Mouse (Mus musculus) lung, embryonic 16.5 days (tissue): ENCODE data around the gene Yipf3. TPM values are rescaled to one million over a fixed set of nuclear protein-coding genes. Genes with fewer than 3 reads are reported as not detected.
A peak's percentile ranks its signal among the peaks of the same experiment; 100 is the strongest.

Experiments used
- ATAC-seq: fragments of 200-750 bp; cut with Nextera tagmentation; 2 replicates; pipeline ENCODE4 v1.8.0; 2017; ENCODE audit warnings: low read depth, mild to moderate bottlenecking, moderate library complexity
- H3K27ac ChIP-seq: fragments of 300-500 bp; sonication (generic); 2 replicates; pipeline ENCODE4 v1.5.1; 2014; ENCODE audit warnings: mild to moderate bottlenecking, control low read depth, low read length
- H3K27me3 ChIP-seq: fragments of 300-500 bp; sonication (generic); 2 replicates; pipeline ENCODE4 v1.6.1; 2014; ENCODE audit warnings: low read depth, low read length, mixed read lengths; ENCODE audit not compliant: control insufficient read depth, insufficient read depth
- H3K36me3 ChIP-seq: fragments of 300-500 bp; sonication (generic); 2 replicates; pipeline ENCODE4 v1.6.1; 2014; ENCODE audit warnings: low read length; ENCODE audit not compliant: control insufficient read depth, insufficient read depth
- H3K4me1 ChIP-seq: fragments of 300-500 bp; sonication (generic); replicated peaks from 2 replicates; pipeline ENCODE4 v1.6.1; 2014; ENCODE audit warnings: low read length, mixed read lengths; ENCODE audit not compliant: control insufficient read depth, insufficient read depth
- H3K4me2 ChIP-seq: fragments of 300-500 bp; sonication (generic); 2 replicates; pipeline ENCODE4 v1.6.1; 2014; ENCODE audit warnings: low read depth, low read length, control low read depth
- H3K4me3 ChIP-seq: fragments of 300-500 bp; sonication (generic); 2 replicates; pipeline ENCODE4 v1.5.1; 2014; ENCODE audit warnings: mild to moderate bottlenecking, low read length, control low read depth
- H3K9ac ChIP-seq: fragments of 300-500 bp; sonication (generic); 2 replicates; pipeline ENCODE4 v1.6.1; 2014; ENCODE audit warnings: low read length, control low read depth
- H3K9me3 ChIP-seq: fragments of 300-500 bp; sonication (generic); 2 replicates; pipeline ENCODE4 v1.6.1; 2016; ENCODE audit warnings: low read length; ENCODE audit not compliant: control insufficient read depth
- WGBS: fragments of 180-500 bp; shearing (Covaris S2); extraction: QIAGEN DNeasy Blood & Tissue Kit; methylation state at CpG from one replicate; pipeline ENCODE4 v1.1.7; 2014; 5-methylcytosine and 5-hydroxymethylcytosine counted together
- polyA plus RNA-seq: library from polyadenylated mRNA; unstranded; fragments of >200 nt; fragmentation: Nextera tagmentation; extraction: Ambion mirVana; gene quantifications from 2 replicates; pipeline ENCODE4 v1.2.1, GENCODE M21; 2015

The Yipf3 gene
- polyA plus RNA-seq, 1 experiment from 2014 or later: 114 TPM

GRCm38 (mm10) chr17:46237079-46237478, 10.8 kb upstream of the Yipf3 start:
- no peak for ATAC-seq

GRCm38 (mm10) chr17:46237480-46237879, 10.4 kb upstream of the Yipf3 start:
- Histone ChIP-seq H3K36me3 (peaks cover 38% of the 10 kb centered on the region), H3K27me3 (no peaks in the 10 kb centered on the region), H3K27ac (no peak overlapping the region), H3K9me3 (no peaks in the 10 kb centered on the region), H3K4me2 (no peak overlapping the region), H3K4me3 (no peak overlapping the region), H3K9ac (no peak overlapping the region), H3K4me1 (peaks cover 3% of the 10 kb centered on the region; the same call in 1 of the 2 replicates)
- WGBS: 87% methylated on average over 5 of the region's 5 CpGs
- ATAC-seq: no peak

More at GRCm38 (mm10) chr17:46237079-46237478, 10.8 kb upstream of the Yipf3 start:
- no peak overlapping the region for H3K9ac ChIP-seq
- peaks cover 38% of the 10 kb centered on the region for H3K36me3 ChIP-seq
- no peak overlapping the region for H3K4me3 ChIP-seq
- no peaks in the 10 kb centered on the region for H3K9me3 ChIP-seq
- WGBS: 87% methylated on average over 6 of the region's 6 CpGs
- H3K27ac ChIP-seq: no peak overlapping the region
- H3K4me2 ChIP-seq: no peak overlapping the region
- H3K27me3 ChIP-seq: no peaks in the 10 kb centered on the region
- peaks cover 2% of the 10 kb centered on the region; the same call in 1 of the 2 replicates for H3K4me1 ChIP-seq

- H3K9me3 ChIP-seq: no peaks in the 10 kb centered on the region
- H3K4me3 ChIP-seq: no peak overlapping the region
- H3K36me3 ChIP-seq: peaks cover 38% of the 10 kb centered on the region
- H3K4me1 ChIP-seq: peaks cover 7% of the 10 kb centered on the region; the same call in 1 of the 2 replicates
- WGBS: 78% methylated on average over 15 of the region's 15 CpGs
- no peak overlapping the region for H3K27ac ChIP-seq
- no peaks in the 10 kb centered on the region for H3K27me3 ChIP-seq
- no peak overlapping the region for H3K4me2 ChIP-seq
- H3K9ac ChIP-seq: no peak overlapping the region
- ATAC-seq: no peak
Observed at GRCm38 (mm10) chr17:46239516-46240114, 8.3 kb upstream of the Yipf3 start.

GRCm38 (mm10) chr17:46241471-46241870, 6.4 kb upstream of the Yipf3 start:
- H3K27me3 ChIP-seq: no peaks in the 10 kb centered on the region
- peaks cover 7% of the 10 kb centered on the region; the same call in 1 of the 2 replicates for H3K4me1 ChIP-seq
- 55% methylated on average over 11 of the region's 11 CpGs for WGBS
- H3K9me3 ChIP-seq: no peaks in the 10 kb centered on the region
- no peak overlapping the region for H3K4me2 ChIP-seq
- no peak overlapping the region for H3K27ac ChIP-seq
- H3K4me3 ChIP-seq: no peak overlapping the region
- peaks cover 43% of the 10 kb centered on the region for H3K36me3 ChIP-seq
- 0 out of 2 replicates have a peak overlapping the region, but pooled peaks have one; percentile 8 for H3K9ac ChIP-seq
- peak; percentile 27; the same call in 1 of the 2 replicates for ATAC-seq

- H3K9ac ChIP-seq: no peak overlapping the region
- H3K4me2 ChIP-seq: no peak overlapping the region
- H3K36me3 ChIP-seq: peaks cover 36% of the 10 kb centered on the region
- no peak overlapping the region for H3K4me3 ChIP-seq
- H3K27ac ChIP-seq: peak overlapping the region; percentile 47; the same call in 1 of the 2 replicates
- H3K27me3 ChIP-seq: no peaks in the 10 kb centered on the region
- no peak for ATAC-seq
- no peaks in the 10 kb centered on the region for H3K9me3 ChIP-seq
- 76% methylated on average over 13 of the region's 13 CpGs for WGBS
- H3K4me1 ChIP-seq: peaks cover 14% of the 10 kb centered on the region
Observed at GRCm38 (mm10) chr17:46242274-46242673, 5.6 kb upstream of the Yipf3 start.

GRCm38 (mm10) chr17:46242993-46243392, 4.9 kb upstream of the Yipf3 start:
- Histone ChIP-seq H3K4me2 (no peak overlapping the region), H3K4me3 (no peak overlapping the region), H3K9me3 (no peaks in the 10 kb centered on the region), H3K27ac (peak overlapping the region; percentile 47; the same call in 1 of the 2 replicates), H3K27me3 (no peaks in the 10 kb centered on the region), H3K4me1 (peaks cover 14% of the 10 kb centered on the region), H3K9ac (no peak overlapping the region), H3K36me3 (peaks cover 35% of the 10 kb centered on the region)
- WGBS: 64% methylated on average over 4 of the region's 4 CpGs
- peak; percentile 51 for ATAC-seq

GRCm38 (mm10) chr17:46243624-46244023, 4.3 kb upstream of the Yipf3 start:
- H3K27ac ChIP-seq: no peak overlapping the region
- no peak for ATAC-seq

GRCm38 (mm10) chr17:46244579-46244978, 3.3 kb upstream of the Yipf3 start:
- ATAC-seq: no peak
- Histone ChIP-seq H3K4me3 (no peak overlapping the region), H3K9ac (no peak overlapping the region), H3K9me3 (no peaks in the 10 kb centered on the region), H3K36me3 (peaks cover 29% of the 10 kb centered on the region), H3K4me2 (no peak overlapping the region), H3K4me1 (peaks cover 23% of the 10 kb centered on the region), H3K27ac (no peak overlapping the region), H3K27me3 (no peaks in the 10 kb centered on the region)
- WGBS: 66% methylated on average over 10 of the region's 10 CpGs

More at GRCm38 (mm10) chr17:46243624-46244023, 4.3 kb upstream of the Yipf3 start:
- no peaks in the 10 kb centered on the region for H3K27me3 ChIP-seq
- H3K4me1 ChIP-seq: peaks cover 15% of the 10 kb centered on the region
- no peak overlapping the region for H3K9ac ChIP-seq
- H3K4me2 ChIP-seq: no peak overlapping the region
- H3K9me3 ChIP-seq: no peaks in the 10 kb centered on the region
- 76% methylated on average over 2 of the region's 2 CpGs for WGBS
- H3K4me3 ChIP-seq: no peak overlapping the region
- H3K36me3 ChIP-seq: peaks cover 35% of the 10 kb centered on the region

GRCm38 (mm10) chr17:46248189-46248522, 276 bp downstream of the Yipf3 start:
- peak; percentile 35; the same call in 1 of the 2 replicates for ATAC-seq
- H3K36me3 ChIP-seq: peaks cover 42% of the 10 kb centered on the region
- H3K27me3 ChIP-seq: no peaks in the 10 kb centered on the region
- peak overlapping the region; percentile 82 for H3K27ac ChIP-seq
- peak overlapping the region; percentile 91 for H3K4me2 ChIP-seq
- peaks cover 17% of the 10 kb centered on the region for H3K4me1 ChIP-seq
- WGBS: under 1% methylated on average over 37 of the region's 37 CpGs
- H3K9ac ChIP-seq: peak overlapping the region; percentile 98
- H3K4me3 ChIP-seq: peak overlapping the region; percentile 94
- H3K9me3 ChIP-seq: no peaks in the 10 kb centered on the region
